Mouse (Mus musculus) hindbrain, embryonic 14.5 days (tissue): ENCODE data around the gene 2310003L06Rik. TPM values are rescaled to one million over a fixed set of nuclear protein-coding genes. Genes with fewer than 3 reads are reported as not detected.

Experiments
- ATAC-seq: fragments of 200-750 bp; cut with Nextera tagmentation; 2 replicates; pipeline ENCODE4 v1.8.0; 2017; ENCODE audit warnings: moderate number of reproducible peaks, mild to moderate bottlenecking, moderate TSS enrichment, moderate library complexity; ENCODE audit not compliant: low FRiP score
- DNase-seq: peaks from one replicate; pipeline ENCODE4 v3.0.0-alpha.2; 2015; ENCODE audit warnings: low spot score
- H3K27ac ChIP-seq: fragments of 300-500 bp; sonication (generic); 2 replicates; pipeline ENCODE4 v1.5.1; 2014; ENCODE audit warnings: mild to moderate bottlenecking, moderate library complexity
- H3K27me3 ChIP-seq: fragments of 300-500 bp; sonication (generic); 2 replicates; pipeline ENCODE4 v1.6.1; 2014; ENCODE audit warnings: mild to moderate bottlenecking, low read length, mixed read lengths; ENCODE audit not compliant: control insufficient read depth, insufficient read depth
- H3K36me3 ChIP-seq: fragments of 300-500 bp; sonication (generic); replicated peaks from 2 replicates; pipeline ENCODE4 v1.6.1; 2014; ENCODE audit not compliant: control insufficient read depth, insufficient read depth
- H3K4me1 ChIP-seq: fragments of 300-500 bp; sonication (generic); replicated peaks from 2 replicates; pipeline ENCODE4 v1.6.1; 2014; ENCODE audit warnings: antibody characterized with exemption, low read length, mixed read lengths; ENCODE audit not compliant: control insufficient read depth, insufficient read depth
- H3K4me2 ChIP-seq: fragments of 300-500 bp; sonication (generic); replicated peaks from 2 replicates; pipeline ENCODE4 v1.6.1; 2014; ENCODE audit warnings: mild to moderate bottlenecking, moderate library complexity
- H3K4me3 ChIP-seq: fragments of 300-500 bp; sonication (generic); replicated peaks from 2 replicates; pipeline ENCODE4 v1.5.1; 2014; ENCODE audit warnings: mild to moderate bottlenecking, low read length
- H3K9ac ChIP-seq: fragments of 300-500 bp; sonication (generic); 2 replicates; pipeline ENCODE4 v1.6.1; 2014
- H3K9me3 ChIP-seq: fragments of 300-500 bp; sonication (generic); 2 replicates; pipeline ENCODE4 v1.6.1; 2016; ENCODE audit warnings: low read length; ENCODE audit not compliant: control insufficient read depth
- WGBS: fragments of 180-500 bp; shearing (Covaris S2); extraction: QIAGEN DNeasy Blood & Tissue Kit; methylation state at CpG from one replicate; pipeline ENCODE4 v1.1.7; 2014; 5-methylcytosine and 5-hydroxymethylcytosine counted together
- polyA plus RNA-seq: library from polyadenylated mRNA; unstranded; fragments of >200 nt; fragmentation: Nextera tagmentation; extraction: Ambion mirVana; gene quantifications from 2 replicates; pipeline ENCODE4 v1.2.1, GENCODE M21; 2014

The 2310003L06Rik gene
- polyA plus RNA-seq = not detected in 2 replicates

DNA sequence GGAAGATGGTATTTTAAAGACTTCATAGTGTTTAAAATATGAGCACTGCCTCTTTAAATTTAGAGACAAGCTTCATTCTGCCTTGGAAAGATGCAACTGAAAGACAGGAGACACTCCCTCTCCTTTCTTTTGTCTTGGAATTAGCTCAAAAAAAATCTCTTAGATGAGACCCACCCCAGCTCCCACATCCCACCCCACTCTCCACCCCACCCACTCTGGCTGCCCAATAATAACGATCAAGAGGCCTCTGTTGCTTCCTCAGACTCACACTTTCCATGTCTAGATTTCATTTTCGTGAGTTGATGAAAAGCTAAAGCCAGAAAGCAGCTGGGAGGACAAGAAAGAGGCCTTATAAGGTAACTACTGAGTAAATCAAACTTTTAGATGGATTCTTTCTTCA is at the start of gene 2310003L06Rik, which contains the start of gene Gm28434:
Gene 2310003L06Rik (plus strand): TSS at position 259 of the 400 bp plus-strand sequence.
Gene Gm28434 (plus strand): TSS at position 317 of the 400 bp plus-strand sequence.
- H3K27me3 ChIP-seq = no peaks in the 10 kb centered on the region
- 62% methylated on average over 2 of the region's 2 CpGs for WGBS
- H3K4me2 ChIP-seq = no peak within 1 kb of the TSS
- ATAC-seq (no peak), DNase-seq (no peak)
- no peak within 1 kb of the TSS for H3K9ac ChIP-seq
- no peak within 1 kb of the TSS for H3K4me3 ChIP-seq
- H3K9me3 ChIP-seq = no peaks in the 10 kb centered on the region
- H3K27ac ChIP-seq = no peak within 1 kb of the TSS
- no peaks in the 10 kb centered on the region for H3K36me3 ChIP-seq
- no peaks in the 10 kb centered on the region for H3K4me1 ChIP-seq

DNA sequence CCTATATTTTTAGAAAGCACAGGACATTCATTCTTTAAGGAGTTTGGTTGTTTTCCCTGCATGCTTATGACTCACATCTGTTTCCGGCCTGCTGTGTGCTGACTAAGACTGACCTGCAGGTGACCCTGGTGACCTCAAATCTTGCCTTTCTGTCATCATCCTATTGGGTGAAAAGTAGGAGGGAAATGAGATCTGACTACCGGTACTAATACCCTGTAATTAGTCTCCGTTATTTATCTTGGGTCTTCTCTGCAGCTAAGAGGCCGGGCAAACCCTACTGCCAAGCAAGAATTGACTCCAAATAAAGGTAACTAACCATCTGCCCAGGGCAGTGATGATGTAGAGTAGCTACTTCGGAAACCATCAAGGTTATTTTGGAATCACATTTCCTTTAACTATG is 43.9 kb upstream of the 2310003L06Rik start, which contains the start of gene Csn3:
Gene Csn3 (plus strand): TSS at position 208 of the 400 bp plus-strand sequence.
- ATAC-seq (no peak), DNase-seq (no peak)
- H3K9ac ChIP-seq = no peak within 1 kb of the TSS
- H3K4me1 ChIP-seq = no peaks in the 10 kb centered on the region
- no peak within 1 kb of the TSS for H3K4me3 ChIP-seq
- WGBS = 56% methylated on average over 5 of the region's 5 CpGs
- no peaks in the 10 kb centered on the region for H3K9me3 ChIP-seq
- no peaks in the 10 kb centered on the region for H3K36me3 ChIP-seq
- no peaks in the 10 kb centered on the region for H3K27me3 ChIP-seq
- no peak within 1 kb of the TSS for H3K4me2 ChIP-seq
- H3K27ac ChIP-seq = no peak within 1 kb of the TSS

DNA sequence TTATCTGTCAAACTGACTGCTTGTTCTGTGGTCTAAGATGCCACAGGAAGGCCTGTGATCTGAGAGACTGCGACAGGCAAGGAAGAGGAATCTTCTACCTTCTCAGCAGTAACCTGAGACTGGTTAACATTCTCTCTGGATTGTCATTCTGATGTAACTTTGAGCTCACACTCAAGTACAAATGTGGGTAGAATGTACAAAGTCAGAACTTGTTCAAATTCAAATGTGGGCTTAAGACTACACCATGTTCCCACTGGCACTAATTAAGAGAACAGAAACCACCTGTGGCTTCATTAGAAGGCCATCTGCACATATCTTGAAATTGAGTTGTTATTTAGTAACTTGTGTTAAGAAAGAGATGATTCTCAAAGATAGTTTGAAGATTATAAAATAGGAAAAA is 37.7 kb upstream of the 2310003L06Rik start:
- Histone ChIP-seq H3K4me1 (no peaks in the 10 kb centered on the region), H3K27me3 (no peaks in the 10 kb centered on the region), H3K9me3 (no peaks in the 10 kb centered on the region), H3K27ac (no peak overlapping the region), H3K36me3 (no peaks in the 10 kb centered on the region), H3K4me2 (no peak overlapping the region), H3K9ac (no peak overlapping the region), H3K4me3 (no peak overlapping the region)
- WGBS = 67% methylated on average over 1 of the region's 1 CpGs
- DNase-seq (no peak), ATAC-seq (no peak)

DNA sequence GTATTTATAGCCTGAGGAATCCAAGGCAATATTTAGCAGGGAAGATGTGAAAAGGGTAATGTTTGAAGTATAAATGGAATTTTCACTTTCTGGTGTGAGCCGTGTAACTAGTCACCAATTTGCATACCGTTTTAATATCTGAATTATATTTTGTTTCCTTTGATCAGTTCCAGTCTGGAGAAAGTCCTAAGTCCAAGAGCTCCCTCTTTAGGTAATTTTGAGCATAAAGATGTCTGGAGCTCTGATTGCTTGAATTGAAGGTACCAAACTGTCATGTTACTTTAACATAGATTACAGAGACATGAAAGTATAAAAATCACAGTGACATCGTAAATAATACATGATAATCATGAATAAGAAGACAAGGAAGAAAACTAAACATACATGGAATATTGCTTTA is 28.5 kb upstream of the 2310003L06Rik start:
- peak; percentile 63 for DNase-seq
- no peak overlapping the region for H3K27ac ChIP-seq
- no peak for ATAC-seq
- no peak overlapping the region for H3K4me3 ChIP-seq
- WGBS = 52% methylated on average over 3 of the region's 3 CpGs
- H3K27me3 ChIP-seq = no peaks in the 10 kb centered on the region
- H3K9ac ChIP-seq = no peak overlapping the region
- H3K9me3 ChIP-seq = no peaks in the 10 kb centered on the region
- no peak overlapping the region for H3K4me2 ChIP-seq
- no peaks in the 10 kb centered on the region for H3K4me1 ChIP-seq
- H3K36me3 ChIP-seq = no peaks in the 10 kb centered on the region

DNA sequence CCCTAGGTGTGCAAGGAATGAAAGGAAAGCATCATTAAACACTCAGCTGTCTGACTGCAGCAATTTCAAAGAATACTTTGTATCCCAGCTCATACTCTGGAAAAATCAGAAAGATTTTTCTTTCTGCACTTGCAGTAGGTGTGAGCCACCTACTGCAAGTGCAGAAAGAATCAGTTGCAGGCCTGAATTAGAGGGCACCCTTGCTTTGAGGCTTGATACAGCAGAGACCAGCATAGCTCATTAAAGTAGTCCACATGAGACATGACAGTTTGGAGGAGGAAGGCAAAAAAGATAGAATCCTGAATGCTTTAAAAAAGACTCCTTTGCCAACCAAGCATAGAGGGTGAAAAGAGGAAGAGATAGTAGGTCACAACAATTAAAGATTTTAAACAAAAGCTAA is 26.7 kb upstream of the 2310003L06Rik start:
- Histone ChIP-seq H3K9ac (no peak overlapping the region), H3K4me3 (no peak overlapping the region), H3K36me3 (no peaks in the 10 kb centered on the region), H3K27me3 (no peaks in the 10 kb centered on the region), H3K4me1 (no peaks in the 10 kb centered on the region), H3K9me3 (no peaks in the 10 kb centered on the region), H3K4me2 (no peak overlapping the region), H3K27ac (no peak overlapping the region)
- DNase-seq (no peak), ATAC-seq (no peak)

DNA sequence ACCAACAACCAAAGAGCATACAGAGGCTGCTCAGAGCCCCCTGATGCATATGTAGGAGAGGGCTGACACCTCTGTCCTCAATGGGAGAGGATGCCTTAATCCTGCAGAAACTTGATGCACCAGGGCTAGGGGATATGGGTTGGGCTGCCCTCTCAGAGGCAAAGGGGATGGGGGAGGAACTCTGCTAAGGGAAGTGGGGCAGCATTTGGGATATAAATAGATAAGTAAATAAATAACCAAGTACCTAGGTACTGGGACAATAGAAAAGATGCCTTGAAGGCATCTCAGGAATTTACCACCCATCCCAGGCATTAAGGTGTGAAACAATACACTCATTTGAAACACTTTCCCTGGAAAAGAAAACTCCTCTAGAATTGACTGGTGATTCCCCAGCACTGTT is 17.4 kb upstream of the 2310003L06Rik start:
- Histone ChIP-seq H3K36me3 (no peaks in the 10 kb centered on the region), H3K4me2 (no peak overlapping the region), H3K27me3 (no peaks in the 10 kb centered on the region), H3K9ac (no peak overlapping the region), H3K4me3 (no peak overlapping the region), H3K4me1 (no peaks in the 10 kb centered on the region), H3K9me3 (no peaks in the 10 kb centered on the region), H3K27ac (no peak overlapping the region)
- ATAC-seq (no peak), DNase-seq (no peak)

DNA sequence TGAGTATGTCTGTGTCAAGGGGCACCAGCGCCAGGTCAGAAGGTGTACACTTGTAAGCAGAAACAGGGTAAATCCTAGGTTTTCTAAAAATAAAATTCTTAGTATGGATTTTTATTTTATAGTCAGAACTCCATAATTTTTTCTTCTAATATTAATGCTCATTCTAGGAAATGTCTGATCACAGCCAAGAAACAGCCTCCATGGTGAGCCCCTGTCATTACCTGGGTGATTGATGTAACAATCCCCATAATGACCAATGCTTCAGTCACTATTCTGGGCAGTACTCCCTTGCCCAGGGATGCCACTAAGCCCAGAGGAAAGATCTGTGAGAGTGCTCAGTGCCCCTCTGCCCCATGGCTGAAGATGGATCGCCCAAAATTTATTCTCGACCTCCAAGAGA is 9.9 kb downstream of the 2310003L06Rik start, which contains the start of gene Cabs1:
Gene Cabs1 (plus strand): TSS at position 301 of the 400 bp plus-strand sequence.
- H3K4me3 ChIP-seq = no peak within 1 kb of the TSS
- H3K9me3 ChIP-seq = no peaks in the 10 kb centered on the region
- H3K9ac ChIP-seq = no peak within 1 kb of the TSS
- 91% methylated on average over 3 of the region's 3 CpGs for WGBS
- H3K4me2 ChIP-seq = no peak within 1 kb of the TSS
- H3K36me3 ChIP-seq = no peaks in the 10 kb centered on the region
- H3K27me3 ChIP-seq = no peaks in the 10 kb centered on the region
- ATAC-seq (no peak), DNase-seq (no peak)
- H3K4me1 ChIP-seq = no peaks in the 10 kb centered on the region
- H3K27ac ChIP-seq = no peak within 1 kb of the TSS

DNA sequence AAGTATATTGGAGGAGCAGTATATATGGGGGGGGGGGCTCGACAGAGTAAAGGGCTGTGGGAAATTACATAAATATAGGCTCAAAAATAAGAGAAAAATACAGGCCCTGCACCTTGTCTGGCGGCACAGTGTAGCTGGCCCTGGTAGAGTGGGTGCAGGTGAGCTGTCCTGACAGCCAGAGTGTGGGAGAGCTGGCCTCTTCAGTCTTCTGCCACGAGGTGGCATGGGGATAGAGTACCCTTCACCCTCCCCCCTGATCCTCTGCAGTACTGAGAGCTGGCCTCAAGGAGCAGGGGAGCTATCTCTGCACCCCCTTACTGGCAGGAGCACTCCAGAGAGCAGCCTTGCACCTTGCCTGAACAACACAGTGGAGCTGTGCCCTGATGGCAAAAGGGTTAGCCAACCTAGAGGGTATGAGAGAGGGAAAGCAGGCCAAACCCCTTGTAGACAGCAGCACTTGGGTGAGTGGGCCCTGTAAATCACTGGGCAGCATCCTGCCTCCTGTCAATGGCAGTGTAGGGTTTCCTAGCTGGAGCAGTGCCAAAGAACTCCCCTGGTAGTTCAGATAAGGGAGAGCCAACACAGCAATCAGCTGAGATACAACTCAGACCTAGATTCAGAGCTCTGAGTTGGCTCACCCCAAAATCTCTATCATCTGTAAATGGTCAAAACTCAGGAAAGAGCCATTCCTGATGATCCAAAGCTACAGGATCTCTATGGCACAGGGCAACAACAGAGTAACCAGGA is 13.4 kb downstream of the 2310003L06Rik start:
- Histone ChIP-seq H3K4me3 (no peak overlapping the region), H3K4me2 (no peak overlapping the region), H3K4me1 (no peaks in the 10 kb centered on the region), H3K36me3 (no peaks in the 10 kb centered on the region), H3K9me3 (no peaks in the 10 kb centered on the region), H3K27ac (no peak overlapping the region), H3K27me3 (no peaks in the 10 kb centered on the region), H3K9ac (no peak overlapping the region)
- peak; percentile 71; the same call in 1 of the 2 replicates for ATAC-seq
- WGBS = 58% methylated on average over 3 of the region's 3 CpGs
- DNase-seq = no peak

DNA sequence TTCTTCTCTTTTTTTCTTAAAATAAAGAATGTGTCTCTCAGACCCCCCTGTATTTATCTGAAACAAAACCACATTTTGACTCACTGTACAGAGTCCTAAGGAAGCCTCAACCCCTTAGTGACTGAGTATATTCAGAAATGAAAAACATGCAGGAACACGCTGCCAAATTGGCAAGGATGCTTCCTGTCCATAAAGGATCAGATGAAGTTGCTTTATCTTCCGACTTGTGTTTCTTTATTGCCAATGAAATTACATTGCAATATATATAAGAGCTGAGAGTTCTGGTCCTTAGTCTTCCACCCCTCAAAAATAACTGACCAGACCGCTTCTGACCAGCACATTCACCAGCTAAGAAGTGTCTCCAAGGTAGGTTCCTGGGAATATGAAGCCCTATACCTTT is 33.0 kb downstream of the 2310003L06Rik start, which contains the start of gene Smr3a:
Gene Smr3a (plus strand): TSS at position 301 of the 400 bp plus-strand sequence.
- Histone ChIP-seq H3K27ac (no peak within 1 kb of the TSS), H3K9me3 (no peaks in the 10 kb centered on the region), H3K27me3 (no peaks in the 10 kb centered on the region), H3K4me2 (no peak within 1 kb of the TSS), H3K9ac (no peak within 1 kb of the TSS), H3K4me1 (no peaks in the 10 kb centered on the region), H3K36me3 (no peaks in the 10 kb centered on the region), H3K4me3 (no peak within 1 kb of the TSS)
- 95% methylated on average over 3 of the region's 3 CpGs for WGBS
- DNase-seq (no peak), ATAC-seq (no peak)
